Mouse (Mus musculus) adipocyte (in vitro differentiated cells): ENCODE measurements at regions not wholly inside any gene's neighbourhood (a gene's known extent, or its start where the extent isn't known, plus 50 kb on each side); places are given as distances from the start of the nearest gene placed in this dataset.

Source experiments
- DNase-seq: peaks from one replicate; pipeline ENCODE4 v3.0.0-alpha.2; 2016; ENCODE audit warnings: low spot score

GRCm38 (mm10) chr13:106525406-106526206, 411.2 kb downstream of the Ipo11 start:
- no peak for DNase-seq

- no peak for DNase-seq
Measured at GRCm38 (mm10) chr13:106514510-106515169, 422.1 kb downstream of the Ipo11 start.

DNA sequence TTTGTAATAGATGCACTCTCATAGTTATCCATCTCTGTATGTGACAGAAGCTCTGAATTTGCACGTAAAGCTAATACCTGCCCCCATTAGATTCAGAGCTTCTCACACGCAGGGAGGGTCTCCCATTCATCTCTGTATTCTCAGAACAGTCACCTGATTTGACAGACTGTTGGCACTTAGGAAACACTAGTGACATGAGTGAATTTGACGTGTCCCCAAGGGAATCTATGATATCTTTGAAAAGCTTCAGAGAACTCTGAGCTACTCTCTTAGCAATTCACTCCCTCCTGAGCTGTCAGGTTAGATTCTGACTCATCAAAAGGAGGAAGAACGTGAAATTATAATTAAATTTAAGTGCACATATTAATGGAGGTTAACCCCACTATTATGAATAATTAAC, 423.1 kb downstream of the Ipo11 start:
- DNase-seq: no peak

- DNase-seq: no peak
Measured at GRCm38 (mm10) chr13:106510435-106510834, 426.3 kb downstream of the Ipo11 start.

GRCm38 (mm10) chr13:106501273-106501672, 435.5 kb downstream of the Ipo11 start:
- no peak for DNase-seq

DNA sequence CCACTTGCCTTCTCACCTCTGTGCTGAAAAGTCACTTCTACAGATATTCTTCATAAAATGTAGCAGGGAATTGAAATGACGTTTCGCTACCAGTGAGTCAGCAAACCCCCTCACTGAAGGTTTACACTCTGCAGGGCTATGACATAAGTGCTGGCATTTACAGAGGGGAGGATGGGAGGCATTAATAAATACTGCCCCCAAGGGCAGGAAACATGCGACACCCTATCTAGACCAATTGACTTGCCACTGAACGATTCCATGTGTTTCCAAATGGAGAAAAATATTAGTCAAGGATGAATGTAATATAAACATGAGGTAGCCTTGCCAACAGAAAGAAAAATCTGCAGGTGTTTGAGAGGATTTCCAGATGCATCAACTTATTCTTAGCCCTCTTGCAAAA, 465.5 kb downstream of the Ipo11 start:
- DNase-seq: no peak

DNA sequence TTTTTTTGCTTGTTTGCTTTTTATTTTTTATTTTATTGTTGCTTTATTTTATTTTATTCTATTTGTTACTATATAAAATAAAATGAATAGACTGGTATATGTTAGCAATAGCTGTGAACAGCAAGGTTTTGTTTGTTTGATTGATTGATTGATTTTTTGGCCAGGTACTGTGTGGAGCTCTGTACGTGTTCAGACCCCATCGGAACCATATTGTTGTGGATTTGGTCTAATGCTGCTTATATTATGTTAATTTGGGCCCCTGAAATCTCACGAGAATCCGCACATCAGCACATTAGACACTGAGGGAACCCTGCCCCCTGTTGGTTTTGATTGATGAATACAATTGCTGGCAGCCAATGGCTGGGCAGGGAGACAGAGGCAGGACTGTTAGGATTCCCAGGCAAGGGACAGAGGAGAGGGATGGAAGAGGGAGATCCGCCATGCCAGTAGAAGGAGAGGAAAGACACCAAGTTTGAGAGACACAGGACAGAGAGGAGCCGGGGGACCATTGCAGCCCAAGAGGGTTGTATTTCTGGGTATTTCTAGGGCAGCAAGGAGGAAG, 482.3 kb downstream of the Ipo11 start:
- no peak for DNase-seq

GRCm38 (mm10) chr13:106432165-106432564, 504.6 kb downstream of the Ipo11 start:
- no peak for DNase-seq

GRCm38 (mm10) chr13:106406608-106407038, 530.1 kb downstream of the Ipo11 start:
- DNase-seq: no peak

DNA sequence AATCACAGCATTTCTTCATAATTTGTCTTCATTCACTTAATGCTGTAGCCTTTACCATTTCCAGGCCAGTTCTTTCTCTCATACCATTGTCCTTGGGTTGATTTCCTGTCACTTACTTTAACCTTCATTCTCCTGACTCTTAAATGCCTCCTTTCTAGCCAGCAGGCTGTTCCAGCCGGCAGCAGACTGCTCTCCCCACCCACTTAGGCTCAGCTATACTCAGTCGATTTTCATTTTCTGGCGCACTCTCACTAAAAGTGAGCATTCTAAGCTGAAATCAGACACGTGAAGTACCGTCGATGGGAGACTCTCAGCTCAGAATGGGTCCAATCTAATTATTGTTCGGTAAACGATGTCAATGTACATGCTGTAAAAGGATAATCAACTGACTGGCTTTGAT, 544.1 kb downstream of the Ipo11 start:
- no peak for DNase-seq

DNA sequence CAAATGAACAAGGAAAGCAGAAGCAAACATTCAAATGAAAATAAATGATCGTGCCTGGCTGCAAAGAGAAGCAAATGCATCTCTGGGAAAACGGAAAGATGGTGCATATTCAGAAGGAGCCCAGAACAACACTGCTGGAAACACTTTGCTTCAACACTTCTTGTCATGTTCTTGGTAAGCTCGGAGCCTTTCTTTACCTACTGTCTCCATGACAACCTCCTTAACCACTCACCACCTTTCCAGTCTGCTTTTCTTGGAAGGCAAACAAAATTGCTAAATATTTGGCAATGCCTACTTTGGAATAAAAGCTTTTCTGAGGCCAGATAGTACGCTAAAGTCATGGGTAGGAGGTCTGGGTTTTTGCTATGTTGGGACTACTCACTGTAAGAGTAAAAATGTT, 548.1 kb downstream of the Ipo11 start:
- no peak for DNase-seq

DNA sequence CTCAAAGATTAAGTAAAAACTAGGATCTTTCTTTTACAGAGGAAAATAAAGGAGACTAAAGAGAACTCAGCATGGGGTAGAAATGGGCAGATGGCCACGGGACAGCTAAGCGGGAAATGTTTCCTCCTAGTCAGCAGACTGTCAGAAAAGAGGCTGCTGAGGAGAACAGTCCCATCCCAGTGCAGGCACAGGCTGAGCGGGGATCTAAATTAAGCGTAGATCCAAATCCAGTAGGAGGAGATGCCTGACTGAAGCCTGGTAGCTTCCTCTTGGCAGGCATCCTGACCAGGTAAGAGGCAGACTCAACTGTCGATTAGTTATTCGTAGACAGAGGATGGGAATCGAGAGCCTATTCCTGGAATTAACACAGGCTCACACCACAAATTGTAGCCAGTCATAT, 569.2 kb downstream of the Ipo11 start:
- no peak for DNase-seq

DNA sequence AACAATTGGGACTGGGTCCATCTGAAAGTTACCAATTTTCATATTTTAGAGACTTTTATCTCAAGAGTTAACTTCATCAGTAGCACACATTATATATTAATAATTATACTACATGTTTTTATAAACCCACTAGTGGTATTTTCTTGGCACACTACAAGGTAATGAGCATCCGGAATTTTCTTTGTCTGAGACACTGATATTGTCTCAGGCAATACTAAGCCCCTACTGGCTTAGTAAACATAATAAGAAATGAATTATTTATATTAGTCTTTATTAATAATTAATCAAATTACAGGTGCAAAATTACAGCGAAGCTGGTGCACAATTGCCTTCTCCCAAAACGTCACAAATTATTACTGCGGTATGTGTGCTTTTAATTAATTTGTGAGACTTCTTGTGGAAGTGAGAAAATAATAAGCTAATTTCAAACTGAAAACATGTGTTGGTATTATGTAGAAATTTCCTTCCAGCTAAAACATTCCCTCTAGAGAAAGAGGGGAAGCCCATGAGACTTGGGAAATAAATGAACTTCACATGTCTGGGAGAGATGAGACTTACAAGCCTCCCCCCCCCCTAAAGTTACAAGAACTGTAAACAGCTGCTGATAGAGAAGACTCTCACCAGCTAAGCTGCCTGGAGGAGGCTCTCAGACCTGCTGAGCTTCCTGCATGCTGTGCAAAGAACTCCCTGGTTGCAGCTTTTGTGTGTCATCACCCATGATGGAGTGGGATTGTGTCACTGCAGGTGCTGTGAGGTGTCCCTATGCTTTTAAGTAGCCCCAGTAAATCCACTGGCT, 583.9 kb downstream of the Ipo11 start:
- DNase-seq: no peak

DNA sequence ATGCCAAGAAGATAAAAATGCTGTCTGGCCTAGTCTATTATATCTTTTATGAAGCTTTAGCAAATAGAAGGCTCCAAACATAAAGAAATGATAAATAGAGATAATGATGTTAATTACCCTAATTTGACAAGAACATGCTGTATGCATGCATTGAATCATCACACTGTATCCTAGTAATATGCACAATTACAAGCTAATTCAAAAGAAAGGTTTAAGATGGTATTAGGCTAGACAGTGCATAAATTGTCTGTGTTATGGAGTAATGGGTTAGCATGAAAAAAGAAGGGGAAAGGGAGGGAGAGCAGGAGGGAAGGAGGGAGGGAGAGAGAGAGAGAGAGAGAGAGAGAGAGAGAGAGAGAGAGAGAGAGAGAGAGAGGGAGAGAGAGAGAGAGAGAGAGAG, 604.7 kb downstream of the Ipo11 start:
- no peak for DNase-seq

DNA sequence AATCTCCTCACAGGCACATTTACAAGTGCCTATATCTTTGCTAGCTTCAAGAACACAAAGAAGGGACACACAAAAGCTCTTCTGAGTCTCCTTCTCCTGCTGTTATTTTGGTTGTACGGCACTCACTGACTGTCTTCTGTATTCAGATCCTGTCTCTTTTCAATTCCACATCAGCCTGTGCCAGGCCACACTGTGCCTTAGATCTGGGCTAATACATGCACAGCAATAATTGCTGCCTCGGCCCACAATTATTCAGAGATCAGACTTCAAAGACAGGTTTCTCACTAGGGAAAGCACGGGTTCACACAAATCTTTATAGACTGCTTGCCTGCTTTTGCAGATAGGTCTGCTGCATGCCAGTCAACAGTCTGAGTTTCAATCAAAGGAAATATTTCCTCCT, 617.8 kb downstream of the Ipo11 start:
- DNase-seq: no peak

DNA sequence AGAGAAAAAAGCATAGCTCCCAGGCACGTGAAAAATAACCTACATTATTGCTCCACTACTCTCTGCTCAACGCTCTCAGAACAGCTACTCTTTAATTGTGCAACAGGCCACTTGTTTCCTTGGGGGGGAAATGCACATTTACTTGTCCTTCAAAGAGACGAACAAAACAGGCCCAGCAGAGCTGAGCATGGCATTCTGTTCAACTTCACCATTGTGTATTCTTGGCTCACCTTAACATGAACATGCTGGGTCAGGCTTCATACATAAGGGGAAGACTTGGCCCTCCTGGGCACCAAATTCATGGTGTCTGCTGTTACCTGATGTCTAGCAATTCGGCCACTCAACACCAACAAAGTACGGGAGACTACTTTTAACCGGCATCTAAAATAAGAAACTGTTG, 618.3 kb downstream of the Ipo11 start:
- no peak for DNase-seq

DNA sequence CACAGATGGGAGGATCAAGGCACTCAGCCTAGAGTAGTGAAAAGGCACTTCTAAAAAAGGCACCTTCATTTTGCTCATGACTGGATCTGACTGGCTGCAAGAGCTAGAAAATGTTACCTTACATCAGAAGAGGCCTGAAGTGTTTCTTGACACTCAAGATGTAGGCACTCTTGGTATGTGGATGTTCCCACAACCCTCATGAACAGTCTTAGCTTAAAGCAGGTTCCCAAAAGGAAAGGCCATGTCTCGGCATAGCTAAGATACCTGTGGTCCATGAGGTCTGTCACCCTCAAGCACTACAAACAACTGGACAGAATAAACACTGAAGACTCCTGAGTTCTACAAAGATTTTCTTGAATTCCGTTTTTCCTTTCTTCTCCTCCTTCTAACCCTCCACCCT, 619.5 kb downstream of the Ipo11 start:
- no peak for DNase-seq

DNA sequence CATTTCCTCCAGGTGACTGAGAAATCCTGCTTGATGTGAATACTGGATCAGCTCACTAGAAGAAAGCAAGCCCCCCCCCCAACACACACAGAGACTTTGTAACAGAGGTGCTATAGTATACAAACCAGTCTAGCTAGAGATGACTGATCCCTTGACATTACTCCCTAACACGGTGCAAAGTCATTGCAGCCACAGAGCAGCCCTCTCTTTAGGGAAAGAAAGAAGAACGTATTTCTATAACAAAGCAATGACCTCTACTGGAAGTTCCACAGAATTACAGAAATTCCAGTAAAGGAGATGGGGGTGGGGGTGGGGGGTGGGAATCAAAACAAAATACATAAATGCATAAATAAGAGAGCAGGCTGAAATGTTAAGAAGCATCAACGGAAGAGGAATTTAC, 655.6 kb downstream of the Ipo11 start:
- no peak for DNase-seq

- no peak for DNase-seq
Measured at GRCm38 (mm10) chr13:106259874-106260273, 676.9 kb downstream of the Ipo11 start.
